Mouse (Mus musculus): ENCODE results near the gene Tube1.
A peak's percentile ranks its signal among the peaks of the same experiment; 100 is the strongest.
"Not testable (repeated sequence)": the region's sequence is repeated elsewhere in the genome, so short reads cannot be mapped to it uniquely, and the experiment has no call there.

The Tube1 gene

DNA sequence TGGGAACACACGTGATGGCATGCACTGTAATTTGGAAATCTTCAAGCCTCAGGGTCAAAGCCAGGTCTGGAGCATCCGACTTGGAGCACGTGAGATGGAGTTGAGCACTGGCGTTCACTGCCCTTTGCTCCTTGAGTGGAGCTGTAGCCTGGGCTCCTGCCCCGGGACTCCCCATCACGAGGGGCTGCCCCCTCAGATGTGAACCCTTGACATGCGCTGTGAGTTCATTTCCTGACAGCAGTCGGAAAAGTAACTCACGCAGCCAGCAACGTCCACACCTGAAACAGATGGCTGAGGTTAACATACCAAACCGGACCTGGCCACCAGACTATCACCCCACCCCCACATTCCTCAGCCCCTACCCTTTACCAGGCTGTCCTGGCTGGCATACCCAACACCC, 33.8 kb downstream of the Tube1 start:
- DNase-seq (ENCODE audit: low read depth, low spot score) = no peak

DNA sequence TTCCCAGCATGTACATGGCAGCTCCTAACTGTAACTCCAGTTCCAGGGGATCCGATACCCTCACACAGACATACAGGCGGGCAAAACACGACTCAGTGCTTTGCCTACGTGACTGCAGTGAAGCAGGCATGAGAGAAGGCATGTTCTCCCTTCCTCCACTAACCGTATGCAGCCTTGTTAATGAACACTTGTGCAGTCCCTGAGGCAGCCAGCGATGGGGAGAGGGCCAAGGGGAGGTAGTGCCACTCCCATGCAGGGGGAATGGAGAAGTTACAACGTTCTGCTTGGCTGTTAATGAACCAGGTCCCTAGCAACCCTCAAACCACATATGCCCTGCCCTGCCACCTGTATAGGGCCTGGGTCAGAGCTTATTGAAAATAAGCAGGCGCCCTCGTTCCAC, 35.9 kb downstream of the Tube1 start:
- DNase-seq (ENCODE audit: low read depth, low spot score) = no peak

DNA sequence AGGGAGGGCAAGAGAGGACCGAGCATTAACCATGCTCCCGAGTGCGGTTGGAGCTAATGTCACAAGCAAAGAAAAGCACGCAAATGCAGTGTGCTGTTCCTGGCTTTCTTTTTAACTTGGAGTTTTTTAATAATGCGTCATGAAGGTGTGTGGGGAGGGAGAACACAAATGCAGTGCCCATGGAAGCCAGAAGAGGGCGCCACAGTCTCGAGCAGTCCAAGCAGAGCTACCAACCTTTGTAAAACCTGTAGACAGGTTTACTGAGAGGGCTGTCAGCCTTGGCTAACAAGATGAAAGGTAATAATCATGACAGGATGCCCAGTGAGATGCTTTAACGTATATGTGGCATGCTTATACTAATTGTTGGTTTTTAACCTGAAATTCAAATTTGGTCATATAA, 36.4 kb downstream of the Tube1 start:
- DNase-seq (ENCODE audit: low read depth, low spot score) = peak; percentile 45

DNA sequence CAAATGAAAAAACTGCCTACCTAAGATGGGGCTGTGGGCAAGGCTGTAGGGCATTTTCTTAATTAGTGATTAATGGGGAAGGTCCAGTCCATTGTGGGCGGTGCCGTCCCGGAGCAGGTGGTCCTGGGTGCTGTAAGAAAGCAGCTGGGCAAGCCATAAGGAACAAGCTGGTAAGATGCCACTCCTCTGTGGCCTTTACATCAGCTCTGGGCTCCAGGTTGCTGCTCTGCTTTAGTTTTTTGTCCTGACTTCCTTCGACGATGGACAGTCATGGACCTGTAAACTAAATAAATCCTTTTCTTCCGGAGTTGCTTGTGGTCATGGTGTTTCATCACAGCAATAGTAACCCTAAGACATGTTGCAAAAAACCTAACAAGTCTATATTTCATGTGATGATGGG, 36.9 kb downstream of the Tube1 start:
- DNase-seq (ENCODE audit: low read depth, low spot score) = no peak

DNA sequence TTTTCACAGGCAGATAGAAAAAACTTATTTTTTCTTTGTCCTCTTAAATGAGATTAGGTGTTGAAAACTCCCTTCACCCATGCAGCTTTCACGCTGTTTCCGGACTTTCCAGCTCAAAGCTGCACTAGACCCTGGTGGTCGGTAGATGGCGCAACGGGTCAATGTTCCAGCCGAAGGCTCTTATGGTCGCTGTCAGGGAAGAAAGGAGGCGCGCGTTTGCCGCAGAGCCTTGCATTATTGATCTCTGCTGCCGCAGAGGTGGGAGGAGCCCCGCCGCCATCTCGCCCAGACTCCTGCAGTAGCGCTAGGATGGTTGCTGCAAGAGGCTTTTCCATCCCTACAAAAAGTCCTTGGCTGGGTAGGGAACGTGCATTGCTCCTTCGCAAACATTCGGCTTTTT, 37.4 kb downstream of the Tube1 start:
- DNase-seq (ENCODE audit: low read depth, low spot score) = peak; percentile 87

DNA sequence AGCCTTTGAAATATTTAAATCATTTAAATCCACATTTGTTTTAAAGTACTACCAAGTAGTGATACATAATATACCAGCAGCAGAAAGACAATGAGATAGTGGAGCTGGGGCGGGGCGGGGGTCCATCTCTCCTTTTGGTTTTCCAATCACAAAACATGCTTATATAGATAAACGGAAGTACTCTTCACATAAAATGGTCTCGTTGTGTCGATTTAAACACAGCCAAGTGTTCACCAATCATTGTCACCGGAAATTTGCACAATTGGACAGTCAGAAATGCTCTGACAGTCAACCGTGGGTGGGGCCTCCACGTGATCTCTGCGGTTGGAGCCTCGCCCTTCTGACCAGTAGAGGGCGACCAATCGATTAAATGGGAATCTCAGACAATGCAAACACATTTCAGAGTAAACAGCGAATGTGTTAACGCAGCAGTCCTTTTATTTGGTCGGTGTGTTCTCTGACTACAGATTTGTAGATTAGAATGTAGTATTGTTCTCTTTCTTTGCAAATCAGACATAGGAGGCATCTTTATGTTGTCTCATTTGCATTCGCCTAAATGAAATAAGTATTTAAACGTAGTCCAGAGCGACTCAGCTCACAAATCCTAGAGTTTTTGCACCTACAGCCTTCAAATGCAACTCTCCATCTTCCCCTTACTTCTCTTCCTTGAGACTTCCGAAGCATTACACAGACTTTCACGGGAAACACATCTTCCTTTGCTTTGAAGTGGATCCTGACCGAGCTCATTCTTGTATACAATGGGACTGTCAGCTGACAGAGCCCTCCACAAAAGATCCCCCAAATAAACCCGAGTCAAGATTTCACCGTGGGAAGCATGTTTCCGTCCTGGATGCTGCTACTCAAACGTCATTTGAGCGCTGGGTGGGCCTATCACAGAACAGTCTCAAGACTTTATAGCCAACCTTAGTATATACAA, 38.1 kb downstream of the Tube1 start:
- DNase-seq (ENCODE audit: low read depth, low spot score) = peak; percentile 83

DNA sequence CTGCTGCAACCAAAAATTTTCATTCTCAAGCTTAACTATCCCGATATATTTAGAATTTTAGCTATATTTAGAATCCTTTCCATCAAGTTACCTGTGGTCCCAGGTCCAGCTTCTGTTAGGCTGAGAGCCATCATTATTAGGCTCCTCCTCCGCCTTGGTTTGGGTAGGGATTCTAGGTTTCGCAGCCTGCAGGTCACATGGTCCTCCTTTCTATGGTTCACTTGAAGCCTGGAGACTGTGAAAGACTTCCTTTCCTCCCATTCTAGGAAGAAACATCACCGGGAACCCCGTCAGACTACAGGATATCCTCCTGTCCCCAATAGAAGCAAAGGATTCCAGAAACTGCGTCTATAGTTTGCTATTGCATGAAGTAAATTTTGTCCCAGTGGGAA, 38.8 kb downstream of the Tube1 start:
- DNase-seq (ENCODE audit: low read depth, low spot score) = no peak

DNA sequence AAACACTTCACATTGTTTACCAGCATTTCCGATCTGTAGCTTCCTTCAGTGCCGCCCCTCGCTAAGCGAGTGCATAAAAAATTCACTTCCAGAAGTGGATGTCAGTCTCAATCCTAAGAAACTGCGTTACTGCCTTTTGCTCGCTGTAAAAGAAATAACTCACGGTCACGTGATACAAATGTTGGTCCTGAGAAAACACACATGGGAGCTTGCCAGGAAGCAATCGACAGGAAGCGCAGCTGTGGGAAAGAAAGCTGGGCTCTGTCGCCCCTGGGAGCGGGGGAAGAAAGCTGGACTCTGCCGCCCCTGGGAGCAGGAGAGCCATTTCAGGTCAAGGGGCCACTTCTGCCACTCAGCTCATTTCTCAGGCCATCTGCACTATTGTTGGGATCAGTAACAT, 39.3 kb downstream of the Tube1 start:
- peak; percentile 44 for DNase-seq (ENCODE audit: low read depth, low spot score)

DNA sequence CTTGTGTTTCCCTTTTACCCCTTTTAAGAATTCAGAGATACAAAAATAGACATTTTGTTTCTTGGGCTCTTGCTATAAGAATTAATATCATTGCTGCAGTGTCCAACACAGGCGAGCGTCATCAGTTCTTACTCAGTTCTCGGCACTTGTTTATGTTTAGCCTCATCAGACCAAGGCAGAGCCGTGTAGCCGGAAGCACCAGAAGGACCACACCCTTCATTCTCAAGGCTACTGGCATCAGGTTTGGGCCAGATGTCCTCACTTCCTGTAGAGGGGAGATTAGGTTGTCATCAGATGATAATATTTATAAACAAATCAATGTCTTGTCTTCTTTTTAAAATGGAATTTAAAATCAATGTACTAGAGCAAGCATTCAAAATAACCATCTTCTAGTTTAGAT, 43.2 kb downstream of the Tube1 start:
- DNase-seq (ENCODE audit: low read depth, low spot score) = no peak

DNA sequence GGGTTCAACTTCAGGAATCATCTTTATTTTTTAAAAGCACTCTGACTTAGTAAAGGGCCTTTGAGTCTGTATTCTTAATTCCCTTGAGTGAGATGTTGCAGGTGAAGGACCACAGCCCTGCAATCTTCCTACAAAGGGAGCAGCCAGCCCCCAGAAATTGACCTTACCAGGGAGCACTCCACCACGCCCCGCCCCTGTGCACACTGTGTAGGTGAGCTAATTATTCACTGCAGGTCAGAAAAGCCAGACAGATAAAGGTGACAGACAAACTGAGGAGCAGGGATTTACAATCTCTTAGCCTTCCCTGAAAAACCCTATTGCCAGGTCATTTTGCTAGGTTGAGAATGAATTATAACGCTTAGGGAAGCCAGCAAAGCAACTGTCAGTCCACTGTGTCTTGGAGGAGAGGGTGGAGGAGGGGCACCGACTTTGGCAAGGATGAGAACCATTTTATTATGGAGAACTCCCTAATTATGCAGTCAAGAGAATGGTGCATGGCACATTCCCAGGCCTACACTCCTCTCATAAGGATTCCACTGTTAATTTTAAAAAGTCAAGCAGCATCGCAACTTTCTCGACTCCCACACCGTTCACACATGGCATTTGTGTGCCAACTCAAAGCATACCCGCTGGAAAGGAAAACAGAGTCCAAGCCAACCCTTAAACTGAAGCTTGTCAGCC, 51.2 kb downstream of the Tube1 start:
- DNase-seq (ENCODE audit: low read depth, low spot score) = no peak

DNA sequence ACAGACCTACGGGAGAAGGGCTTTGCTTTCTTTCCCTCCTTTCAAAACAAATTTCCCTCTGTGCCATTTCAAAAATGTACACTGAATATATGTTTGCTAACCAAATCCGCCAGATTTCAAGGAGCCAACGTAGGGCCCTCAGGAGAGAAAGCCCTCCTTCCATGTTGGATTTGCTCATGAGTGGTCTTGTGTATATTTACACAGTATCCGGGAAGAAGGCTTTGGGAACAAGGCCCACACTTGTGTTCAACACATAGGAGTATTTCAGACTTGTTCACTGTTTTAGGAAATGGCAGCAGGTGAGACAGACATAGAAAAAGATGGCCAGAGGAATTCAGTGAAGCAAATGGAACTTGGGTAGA, 51.8 kb downstream of the Tube1 start:
- DNase-seq (ENCODE audit: low read depth, low spot score) = no peak

DNA sequence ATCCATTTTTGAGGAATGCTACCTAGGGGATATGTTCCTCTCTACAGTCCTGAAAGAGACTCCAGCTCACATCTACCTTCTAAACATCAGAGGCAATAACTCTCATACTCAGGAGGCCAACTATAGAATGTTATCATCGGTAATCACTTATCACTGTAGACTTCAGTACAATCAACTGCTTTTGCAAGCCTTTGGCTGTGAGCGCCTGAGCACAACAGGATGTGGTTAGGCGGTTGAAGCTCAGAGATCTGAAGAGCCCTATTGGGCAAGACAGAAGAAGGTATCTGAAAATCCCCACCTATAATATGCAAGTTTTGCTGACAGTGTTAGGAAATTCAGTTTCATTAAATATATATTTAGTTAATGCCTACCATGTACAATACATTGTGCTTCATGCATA, 58.9 kb downstream of the Tube1 start:
- DNase-seq (ENCODE audit: low read depth, low spot score) = no peak

DNA sequence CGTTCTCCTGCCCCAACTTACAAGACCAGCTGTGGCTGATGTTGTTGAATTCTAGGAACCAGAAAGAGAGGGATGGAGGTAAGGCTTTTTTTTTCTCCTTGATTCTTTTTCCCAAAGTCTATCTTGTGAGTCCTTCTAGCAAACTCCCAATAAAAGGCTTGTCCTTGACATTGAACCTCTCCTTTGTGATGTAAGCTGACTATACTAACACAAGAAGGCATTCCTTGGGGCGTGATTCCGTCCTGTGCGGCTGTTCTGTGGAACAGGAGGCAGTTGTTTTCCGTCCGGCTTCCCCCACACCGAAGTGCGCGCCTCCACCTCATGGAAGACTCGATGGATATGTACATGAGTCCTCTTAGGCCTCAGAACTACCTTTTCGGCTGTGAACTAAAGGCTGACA, 64.4 kb downstream of the Tube1 start:
- not testable (repeated sequence) for DNase-seq (ENCODE audit: low read depth, low spot score)

Measured in skeletal muscle tissue, adult 2 months (tissue).